Mouse (Mus musculus) layer of hippocampus, adult 2 months (tissue): ENCODE data around the gene Stac2. TPM values are rescaled to one million over a fixed set of nuclear protein-coding genes. Genes with fewer than 3 reads are reported as not detected.

Experiments
- DNase-seq, 2 experiments: peaks; one replicate each; pipeline ENCODE4 v3.0.0; 2022; ENCODE audit warnings: low spot score in 2 of 2
- H3K27ac ChIP-seq: fragments of 200-600 bp; 2 replicates; pipeline ENCODE4 v1.8.1; 2022
- H3K4me3 ChIP-seq: fragments of 200-600 bp; 2 replicates; pipeline ENCODE4 v1.8.1; 2022; ENCODE audit warnings: mild to moderate bottlenecking
- CTCF ChIP-seq: fragments of 200-600 bp; conservative IDR thresholded peaks from 2 replicates; pipeline ENCODE4 v1.8.1; 2022; ENCODE audit warnings: antibody characterized with exemption, mild to moderate bottlenecking, moderate library complexity
- total RNA-seq, 2 experiments: library from RNA; stranded (reverse); gene quantifications; 2 replicates each; pipeline ENCODE4 v1.2.3; 2021

Stac2 gene
- total RNA-seq, 2 experiments from 2014 or later: 50.2 to 50.8 TPM

DNA sequence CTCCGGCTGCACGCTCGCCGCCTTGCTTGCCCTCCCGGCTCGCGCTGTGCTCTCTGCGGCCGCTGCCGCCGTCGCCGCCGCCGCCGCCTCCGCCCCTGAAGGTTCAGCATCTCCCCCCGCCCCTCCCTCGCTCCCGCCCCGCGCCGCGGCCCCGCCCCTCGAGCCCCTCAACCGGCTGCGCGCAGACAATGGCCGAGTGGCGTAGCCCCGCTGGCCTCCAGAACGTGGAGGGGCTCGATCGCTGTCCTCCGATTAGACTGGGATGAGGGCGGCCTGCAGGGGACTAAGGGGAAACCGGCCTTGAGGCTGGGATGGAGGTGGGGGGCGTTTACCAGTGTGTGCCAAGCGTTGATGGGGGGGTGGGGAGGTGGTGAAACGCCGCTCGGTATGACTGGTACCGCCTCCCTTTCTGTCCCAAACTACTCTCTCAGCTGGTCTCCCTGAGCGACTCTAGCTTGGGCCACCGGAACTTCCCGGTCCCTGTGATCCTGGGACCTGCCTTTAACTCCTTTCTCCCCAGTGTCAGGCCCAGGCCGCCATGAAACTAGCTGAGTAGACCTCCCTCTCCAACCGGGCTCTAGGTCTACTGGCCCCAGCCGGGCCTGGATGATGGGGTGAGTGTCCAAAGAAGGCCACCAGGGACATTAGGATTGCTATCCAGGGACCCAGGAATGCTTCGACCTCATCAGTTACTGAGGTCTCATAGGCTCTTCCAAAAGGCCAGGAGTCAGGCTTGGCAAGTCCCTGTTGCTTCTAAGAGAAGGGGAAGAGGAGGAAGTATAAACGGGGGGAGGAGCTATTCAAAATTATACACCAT, 30.5 kb downstream of the Stac2 start, which contains the start of gene Cacnb1:
Gene Cacnb1 (minus strand): TSS at position 480 of the 817 bp plus-strand sequence.
- Histone ChIP-seq H3K27ac (peak within 1 kb of the TSS; percentile 96), H3K4me3 (peak within 1 kb of the TSS; percentile 99)
- TF ChIP-seq CTCF: no peak; the same call in 1 of the 2 replicates
- peak in 1 of 2 experiments; percentile 59 for DNase-seq

DNA sequence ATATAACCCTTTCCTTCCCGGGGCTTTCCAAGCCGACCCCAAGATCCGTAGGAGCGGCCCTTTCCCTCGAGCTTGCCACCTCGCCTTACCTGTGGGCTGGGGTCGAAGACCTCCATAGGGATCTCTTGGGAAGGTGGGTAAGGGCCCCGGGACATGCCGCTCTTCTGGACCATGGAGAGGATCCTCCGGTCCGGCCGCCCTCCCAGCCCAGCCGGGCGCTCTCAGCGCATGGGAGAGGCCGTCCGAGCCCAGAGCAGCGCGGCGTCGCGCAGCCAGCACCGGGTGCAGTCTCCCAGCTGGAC, 31.1 kb downstream of the Stac2 start:
- peak overlapping the region; percentile 96 for H3K27ac ChIP-seq
- DNase-seq: no peak

DNA sequence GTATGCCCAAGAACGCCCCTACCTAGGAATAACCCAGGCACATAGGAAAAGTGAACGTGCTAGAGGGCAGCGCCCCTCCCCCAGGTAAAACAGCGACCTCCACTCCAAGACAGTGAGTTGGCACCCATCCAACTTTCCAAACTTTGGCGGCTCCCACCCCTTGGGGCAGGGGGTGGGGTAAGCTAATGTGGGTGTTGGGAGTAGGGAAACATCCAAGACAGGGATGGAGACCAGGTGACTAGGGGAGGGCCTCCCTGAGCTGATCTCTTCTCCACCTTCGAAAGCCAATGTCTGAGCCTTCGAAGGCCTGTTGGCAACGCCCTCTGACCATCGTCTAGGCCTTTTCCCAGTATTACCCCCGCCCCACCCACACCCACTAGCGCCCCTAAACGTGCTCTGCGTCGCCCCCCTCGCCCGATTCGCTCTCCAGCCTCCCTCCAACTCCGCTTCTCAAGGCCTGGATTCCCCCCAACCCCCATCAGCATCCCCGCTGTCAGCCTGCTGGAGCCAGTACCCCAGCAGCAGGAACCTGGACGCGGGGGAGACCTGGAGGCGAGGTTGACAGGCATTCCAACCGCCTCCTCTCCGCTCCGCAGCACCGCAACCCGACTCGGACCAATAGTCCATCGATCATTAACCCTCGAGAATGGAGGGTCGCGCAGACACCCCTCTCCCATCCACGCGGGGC, 31.6 kb downstream of the Stac2 start:
- TF ChIP-seq CTCF: no peak
- peak; percentile 55 to 63 for DNase-seq
- Histone ChIP-seq H3K4me3 (peak overlapping the region; percentile 99), H3K27ac (peak overlapping the region; percentile 96)

More for the DNA sequence above, 31.1 kb downstream of the Stac2 start:
- peak overlapping the region; percentile 99 for H3K4me3 ChIP-seq
- TF ChIP-seq CTCF: no peak

DNA sequence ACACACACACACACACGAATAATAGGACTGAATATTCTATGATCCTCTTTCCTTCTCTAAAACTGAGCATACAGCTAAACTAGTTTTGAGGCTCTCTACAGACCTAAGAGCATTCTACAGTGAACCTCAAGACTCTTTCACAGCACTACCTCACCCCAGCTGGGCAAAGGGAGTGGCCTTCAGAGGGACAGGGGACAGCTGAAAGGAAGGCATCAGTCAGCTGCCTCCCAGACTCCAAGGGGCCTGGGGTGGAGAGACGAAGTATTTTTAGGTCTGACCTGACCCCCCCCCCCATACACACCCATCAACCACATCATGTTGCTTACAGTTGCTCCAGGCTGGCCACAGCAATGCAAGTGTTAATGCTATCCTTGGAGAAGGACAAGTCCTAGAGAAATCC, 32.1 kb downstream of the Stac2 start:
- DNase-seq: no peak
- peak overlapping the region; percentile 99 for H3K4me3 ChIP-seq
- no peak for TF ChIP-seq CTCF
- peak overlapping the region; percentile 96 for H3K27ac ChIP-seq

DNA sequence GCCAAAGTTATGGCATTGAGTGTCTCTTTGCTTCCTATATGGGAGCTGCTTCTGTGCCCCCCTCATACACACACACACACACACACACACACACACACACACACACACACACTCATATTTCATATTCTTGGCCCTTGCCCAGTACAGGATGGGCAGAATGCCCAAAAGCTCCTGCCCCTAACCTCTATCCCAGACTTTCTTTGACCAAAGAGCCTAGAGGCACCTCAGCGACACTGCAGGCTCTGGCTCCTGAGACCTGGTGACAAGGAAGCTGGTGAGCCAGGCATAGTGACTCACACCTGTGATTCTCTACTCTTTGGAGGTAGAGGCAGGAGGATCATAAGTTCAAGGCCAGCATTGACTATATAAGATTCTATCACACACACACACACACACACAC, 32.6 kb downstream of the Stac2 start:
- Histone ChIP-seq H3K27ac (peak overlapping the region; percentile 90), H3K4me3 (peak overlapping the region; percentile 54)
- TF ChIP-seq CTCF: peak; percentile 29
- DNase-seq: no peak

DNA sequence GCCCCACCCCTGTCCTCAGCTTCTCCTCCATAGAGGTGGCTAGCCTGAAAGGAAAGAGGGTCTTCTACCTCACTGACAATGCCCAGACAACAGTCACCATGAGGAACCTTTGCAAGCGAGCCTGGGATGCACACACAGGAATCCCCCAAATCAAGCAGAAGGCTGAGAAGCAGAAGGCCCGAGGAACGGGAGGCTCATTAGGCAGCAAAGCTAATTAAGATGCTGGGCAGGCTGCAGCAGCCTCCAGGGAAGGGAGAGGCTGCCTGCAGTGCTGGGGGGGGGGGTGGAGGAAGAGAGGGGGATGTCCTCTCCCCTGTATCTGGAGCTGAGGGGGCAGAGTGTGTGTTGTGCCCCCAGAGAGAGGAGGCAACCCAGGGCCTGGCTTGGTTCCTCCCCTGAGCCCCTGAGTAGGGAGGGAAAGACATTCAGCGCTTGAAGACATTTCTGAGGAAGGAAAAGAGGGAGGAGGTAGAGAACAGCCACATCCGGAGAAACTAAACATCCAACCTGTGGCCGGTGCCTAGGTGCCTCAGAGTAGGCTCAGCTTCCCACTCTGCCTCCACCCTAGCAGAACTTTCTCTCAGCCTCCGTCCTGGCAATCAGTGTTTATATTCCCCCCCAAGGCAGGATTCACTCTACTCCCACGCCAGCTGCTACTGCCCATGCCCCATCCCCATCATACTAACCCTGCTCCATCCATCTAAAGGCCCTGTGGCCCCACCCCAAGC, 33.2 kb downstream of the Stac2 start:
- Histone ChIP-seq H3K4me3 (peak overlapping the region; percentile 54), H3K27ac (peak overlapping the region; percentile 90)
- peak in 1 of 2 experiments; percentile 56 for DNase-seq
- TF ChIP-seq CTCF: no peak

DNA sequence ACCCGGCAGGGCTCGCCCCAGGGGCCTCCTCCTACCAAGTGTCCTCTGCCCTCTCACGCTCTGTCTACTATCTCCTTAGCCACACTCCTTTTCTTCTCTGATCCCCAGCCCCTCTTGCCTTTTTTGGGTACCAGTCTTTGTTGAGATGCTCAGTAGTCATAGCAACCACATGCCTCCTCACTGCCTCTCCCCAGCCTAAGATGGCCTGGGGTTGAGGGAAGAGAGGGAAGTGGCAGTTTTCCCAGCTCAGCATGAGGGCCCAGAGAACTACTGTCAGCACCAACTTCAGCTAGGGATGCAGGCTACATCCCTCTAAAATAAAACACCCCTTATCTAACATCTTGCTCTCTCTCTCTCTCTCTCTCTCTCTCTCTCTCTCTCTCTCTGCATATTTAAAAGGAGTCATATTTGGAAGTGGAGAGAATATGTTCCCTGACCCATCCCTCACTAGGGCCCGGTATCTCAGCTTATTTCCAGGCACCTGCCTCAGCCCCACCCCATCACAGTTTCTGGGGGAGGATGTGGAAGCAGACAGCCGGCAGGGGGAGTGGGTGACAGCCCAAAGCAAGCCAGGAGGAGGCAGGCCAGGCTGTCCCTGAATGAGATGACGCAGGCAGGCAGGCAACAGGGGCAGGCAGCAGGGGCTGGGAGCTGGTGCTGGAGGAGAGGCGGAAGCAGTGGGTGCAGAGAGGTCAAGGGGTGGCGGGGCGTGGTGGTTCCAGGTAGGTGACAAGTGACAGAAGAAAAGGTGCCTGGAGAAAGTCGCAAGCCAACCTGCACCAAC, 34.2 kb downstream of the Stac2 start:
- H3K27ac ChIP-seq: peak overlapping the region; percentile 90
- peak; percentile 78 to 90 for DNase-seq
- TF ChIP-seq CTCF: peak; percentile 60
- peak overlapping the region; percentile 54 for H3K4me3 ChIP-seq

DNA sequence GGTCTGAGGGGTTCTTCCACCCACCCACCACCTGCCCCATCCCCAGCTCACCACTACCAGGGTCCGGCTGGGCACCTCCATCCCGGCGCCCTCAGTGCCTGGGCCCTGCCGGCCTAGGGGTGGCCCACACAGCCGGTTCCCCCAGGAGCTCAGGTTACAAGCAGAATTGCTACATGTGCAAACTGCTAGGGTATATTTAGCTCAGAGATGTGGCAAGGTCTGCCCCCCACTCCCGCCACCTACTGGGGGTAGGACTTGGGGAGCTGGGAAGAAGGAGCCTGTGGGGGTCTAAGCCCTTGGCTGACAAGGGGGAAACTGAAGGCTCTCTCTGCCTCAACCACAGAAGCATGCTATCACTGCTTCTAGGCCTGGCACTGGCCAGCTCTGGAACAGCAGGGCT, 35.0 kb downstream of the Stac2 start:
- H3K4me3 ChIP-seq: no peak overlapping the region; the same call in 1 of the 2 replicates
- DNase-seq: no peak
- peak overlapping the region; percentile 90; the same call in 1 of the 2 replicates for H3K27ac ChIP-seq
- TF ChIP-seq CTCF: peak; percentile 14; the same call in 1 of the 2 replicates

DNA sequence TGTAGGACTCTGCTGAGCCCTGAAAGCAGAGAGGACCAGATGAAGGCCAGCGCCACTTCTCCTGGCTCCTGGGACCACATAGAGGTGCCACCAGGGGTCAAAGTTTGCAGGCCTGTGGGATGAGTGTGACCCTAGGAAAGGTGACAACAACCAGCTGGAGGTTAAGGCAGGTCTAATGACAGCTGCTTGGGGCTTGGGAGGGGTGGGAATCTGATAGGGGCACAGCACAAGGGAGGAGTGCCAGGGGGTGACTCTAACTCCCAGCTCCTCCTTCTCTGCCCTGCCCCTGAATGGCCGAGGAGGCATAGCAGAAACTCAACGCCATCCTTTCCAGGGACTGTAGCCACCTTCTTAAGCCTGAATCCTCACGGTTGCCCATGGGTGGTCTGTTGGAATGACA, 36.4 kb downstream of the Stac2 start:
- H3K27ac ChIP-seq: no peak overlapping the region
- TF ChIP-seq CTCF: no peak
- no peak overlapping the region for H3K4me3 ChIP-seq
- DNase-seq: no peak

DNA sequence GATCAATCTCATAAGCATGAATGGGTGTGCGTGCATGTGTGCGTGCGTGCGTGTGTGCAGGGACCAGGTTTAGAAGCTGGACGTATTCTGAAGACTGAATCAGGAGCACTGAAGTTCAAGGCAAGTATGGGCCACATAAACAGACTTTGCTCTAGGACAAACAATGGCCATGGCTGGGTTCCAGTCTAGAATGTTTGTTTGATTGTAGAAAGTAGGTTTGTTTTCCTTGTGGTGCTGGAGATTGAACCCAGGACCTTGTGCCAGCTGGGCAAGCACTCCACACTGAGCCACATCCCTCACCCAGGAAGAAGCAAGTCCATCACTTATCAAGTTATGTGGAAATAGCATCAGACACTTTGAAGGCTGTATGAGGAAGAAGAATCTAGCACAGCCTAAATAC, 37.1 kb downstream of the Stac2 start:
- DNase-seq: no peak
- Histone ChIP-seq H3K4me3 (no peak overlapping the region), H3K27ac (no peak overlapping the region)
- TF ChIP-seq CTCF: no peak

DNA sequence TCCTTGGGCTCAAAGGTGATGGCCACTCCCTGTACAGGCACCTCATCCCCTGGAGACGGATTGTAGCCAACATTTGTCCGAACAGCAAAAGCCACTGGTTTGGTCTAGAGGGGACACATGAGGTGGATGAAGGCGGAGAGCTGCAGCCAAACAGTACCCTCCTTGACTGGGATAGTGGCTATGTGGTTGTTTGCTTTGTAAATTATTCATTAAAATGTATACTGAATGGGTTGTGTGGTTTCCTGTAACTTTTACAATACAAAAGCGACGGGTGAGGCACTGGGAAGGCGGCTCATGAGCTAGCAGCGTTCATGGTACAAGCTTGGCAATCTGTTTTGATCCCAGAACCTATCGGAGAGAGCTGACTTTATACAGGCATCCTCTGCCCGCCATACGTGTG, 40.4 kb downstream of the Stac2 start:
- peak overlapping the region; percentile 72; the same call in 1 of the 2 replicates for H3K27ac ChIP-seq
- no peak overlapping the region for H3K4me3 ChIP-seq
- no peak for DNase-seq
- no peak for TF ChIP-seq CTCF

DNA sequence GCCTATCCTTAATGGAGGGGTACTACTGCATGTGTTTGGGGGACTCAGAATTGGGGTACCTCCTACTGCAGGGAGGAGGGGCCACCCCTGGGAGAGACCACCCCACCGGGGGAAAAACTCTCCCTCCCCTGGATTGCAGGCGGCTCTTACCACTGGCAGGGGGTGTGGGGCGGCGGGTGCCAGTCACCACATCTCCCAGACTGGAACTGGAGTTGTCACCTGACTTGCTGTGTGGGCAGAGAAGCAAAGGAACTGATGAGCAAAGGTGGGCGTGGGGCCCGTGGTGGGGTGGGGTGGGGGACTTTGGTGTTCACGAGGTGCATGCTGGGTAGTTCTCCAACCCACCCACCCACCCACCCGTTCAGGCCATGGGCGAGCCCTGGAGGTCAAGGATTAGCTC, 41.5 kb downstream of the Stac2 start:
- H3K4me3 ChIP-seq: no peak overlapping the region
- peak in 1 of 2 experiments; percentile 37 for DNase-seq
- H3K27ac ChIP-seq: peak overlapping the region; percentile 72; the same call in 1 of the 2 replicates
- no peak for TF ChIP-seq CTCF
